Mouse (Mus musculus): Measurements from ENCODE around the gene Olfr1274-ps.
"Not testable (repeated sequence)": the region's sequence is repeated elsewhere in the genome, so short reads cannot be mapped to it uniquely, and the experiment has no call there.

DNA sequence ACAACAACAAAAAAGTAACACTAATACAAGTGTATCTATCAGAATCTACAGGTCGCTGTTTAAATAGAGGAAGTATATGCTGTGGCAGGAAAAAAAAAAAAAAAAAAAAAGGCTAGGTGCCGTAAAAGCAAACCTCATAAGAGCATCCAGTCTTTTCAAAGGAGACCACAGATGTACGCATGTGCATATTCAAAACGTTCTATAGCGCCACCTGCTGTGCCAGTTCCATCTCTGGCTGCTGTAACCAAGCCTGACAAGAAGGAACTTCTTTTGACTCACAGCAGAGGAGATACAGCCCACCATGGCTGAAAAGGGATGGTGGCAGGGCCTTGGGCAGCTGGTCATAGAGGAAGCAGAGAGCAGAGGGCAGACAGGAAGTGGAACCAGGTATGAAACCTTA, 39.0 kb downstream of the Olfr1274-ps start:
- TF ChIP-seq TAL1, GATA1 (IDR thresholded peaks at IDR 0.05; ENCODE audit: low read length): not testable (repeated sequence)

All from erythroblast, embryonic 14.5 days (primary cell).